Mouse (Mus musculus) midbrain, embryonic 12.5 days (tissue): ENCODE data around the gene Pfkfb3. TPM values are rescaled to one million over a fixed set of nuclear protein-coding genes. Genes with fewer than 3 reads are reported as not detected.

ENCODE experiments used
- ATAC-seq: fragments of 200-750 bp; cut with Nextera tagmentation; 2 replicates; pipeline ENCODE4 v1.8.0; 2017; ENCODE audit warnings: low read depth, moderate TSS enrichment, moderate library complexity; ENCODE audit not compliant: low FRiP score
- H3K27ac ChIP-seq: fragments of 300-500 bp; sonication (generic); replicated peaks from 2 replicates; pipeline ENCODE4 v1.5.1; 2016; ENCODE audit warnings: mild to moderate bottlenecking
- H3K27me3 ChIP-seq: fragments of 300-500 bp; sonication (generic); 2 replicates; pipeline ENCODE4 v1.6.1; 2016; ENCODE audit warnings: mild to moderate bottlenecking
- H3K36me3 ChIP-seq: fragments of 300-500 bp; sonication (generic); 2 replicates; pipeline ENCODE4 v1.6.1; 2016
- H3K4me1 ChIP-seq: fragments of 300-500 bp; sonication (generic); 2 replicates; pipeline ENCODE4 v1.6.1; 2016
- H3K4me2 ChIP-seq: fragments of 300-500 bp; sonication (generic); replicated peaks from 2 replicates; pipeline ENCODE4 v1.6.1; 2016; ENCODE audit warnings: mild to moderate bottlenecking, moderate library complexity
- H3K4me3 ChIP-seq: fragments of 300-500 bp; sonication (generic); 2 replicates; pipeline ENCODE4 v1.5.1; 2016; ENCODE audit warnings: mild to moderate bottlenecking
- H3K9ac ChIP-seq: fragments of 300-500 bp; sonication (generic); replicated peaks from 2 replicates; pipeline ENCODE4 v1.6.1; 2016; ENCODE audit warnings: mild to moderate bottlenecking, moderate library complexity
- H3K9me3 ChIP-seq: fragments of 300-500 bp; sonication (generic); 2 replicates; pipeline ENCODE4 v1.6.1; 2016; ENCODE audit warnings: mild to moderate bottlenecking
- WGBS: fragments of 180-500 bp; shearing (Covaris S2); methylation state at CpG from one replicate; pipeline ENCODE4 v1.1.7; 2016; 5-methylcytosine and 5-hydroxymethylcytosine counted together
- polyA plus RNA-seq: library from polyadenylated mRNA; unstranded; fragments of >200 nt; fragmentation: Nextera tagmentation; extraction: Ambion mirVana; gene quantifications from 2 replicates; pipeline ENCODE4 v1.2.1, GENCODE M21; 2016

Pfkfb3 gene
- polyA plus RNA-seq, 1 experiment from 2014 or later, result 14.9 TPM

DNA sequence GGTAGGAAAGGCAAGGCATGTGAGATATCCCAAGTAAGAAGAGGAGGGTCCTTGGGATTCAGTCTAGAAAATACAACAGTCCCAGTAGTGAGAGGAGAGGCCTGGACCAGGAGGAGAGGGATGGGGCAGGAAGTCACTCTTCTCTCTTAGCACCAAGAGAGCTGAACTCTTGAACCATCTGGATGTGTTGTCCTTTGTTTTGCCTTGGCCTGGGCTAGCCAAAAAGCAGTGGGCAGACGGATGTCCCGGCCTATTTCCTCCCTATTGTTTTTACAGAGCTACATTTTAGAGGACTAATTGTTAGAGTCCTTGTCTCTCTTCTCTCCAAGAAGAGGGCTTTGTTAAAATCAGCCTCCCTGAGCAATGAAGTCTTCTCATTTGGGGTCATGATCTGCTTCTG, 106.0 kb downstream of the Pfkfb3 start:
- Histone ChIP-seq H3K36me3 (no peaks in the 10 kb centered on the region), H3K27ac (no peak overlapping the region), H3K4me2 (no peak overlapping the region), H3K9ac (no peak overlapping the region), H3K27me3 (no peaks in the 10 kb centered on the region), H3K4me1 (no peaks in the 10 kb centered on the region), H3K4me3 (no peak overlapping the region), H3K9me3 (no peaks in the 10 kb centered on the region)
- 78% methylated on average over 2 of the region's 2 CpGs for WGBS
- ATAC-seq, result no peak

DNA sequence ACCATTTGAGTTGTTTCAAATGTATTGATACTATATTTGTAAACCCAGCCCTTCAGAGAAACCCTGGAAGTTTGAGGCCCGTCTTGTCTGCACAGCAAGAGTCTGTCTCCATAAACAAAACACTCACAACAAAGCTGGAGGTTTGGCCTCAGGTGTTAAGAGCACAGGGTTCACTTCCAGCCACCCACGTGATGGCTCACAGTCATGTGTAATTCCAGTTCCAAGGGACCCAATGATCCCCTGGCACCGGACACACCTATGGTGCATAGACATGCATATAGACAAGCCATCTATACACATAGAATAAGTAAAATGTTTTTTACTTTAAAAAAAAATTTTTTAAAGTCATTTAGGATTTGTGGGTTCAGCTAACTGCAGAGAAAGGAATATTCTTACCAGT, 108.2 kb downstream of the Pfkfb3 start:
- no peaks in the 10 kb centered on the region for H3K27me3 ChIP-seq
- no peaks in the 10 kb centered on the region for H3K36me3 ChIP-seq
- H3K4me2 ChIP-seq, result no peak overlapping the region
- H3K9me3 ChIP-seq, result no peaks in the 10 kb centered on the region
- H3K4me3 ChIP-seq, result no peak overlapping the region
- 80% methylated on average over 3 of the region's 3 CpGs for WGBS
- no peaks in the 10 kb centered on the region for H3K4me1 ChIP-seq
- H3K9ac ChIP-seq, result no peak overlapping the region
- no peak overlapping the region for H3K27ac ChIP-seq
- no peak for ATAC-seq

DNA sequence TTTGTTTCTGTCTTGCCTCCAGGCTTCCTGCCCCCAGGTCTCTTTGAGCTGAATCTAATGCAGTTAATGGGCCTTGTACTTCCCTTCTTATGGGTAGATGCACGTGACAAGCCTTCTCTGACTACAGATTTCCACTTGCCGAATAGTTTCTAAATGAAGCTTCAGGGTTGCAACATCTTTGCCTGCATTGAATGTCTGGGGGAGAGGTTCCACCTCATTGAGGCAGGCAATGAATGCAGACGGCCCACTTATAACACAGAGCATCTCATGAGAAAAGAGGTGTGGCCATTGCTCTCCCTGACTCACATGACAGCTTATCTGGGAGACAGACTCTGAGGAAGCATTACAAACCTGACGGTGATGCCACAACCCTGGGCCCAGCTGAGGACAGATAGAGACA, 112.0 kb downstream of the Pfkfb3 start:
- ATAC-seq, result no peak
- H3K27ac ChIP-seq, result no peak overlapping the region
- H3K27me3 ChIP-seq, result no peaks in the 10 kb centered on the region
- H3K4me2 ChIP-seq, result no peak overlapping the region
- no peak overlapping the region for H3K9ac ChIP-seq
- H3K36me3 ChIP-seq, result no peaks in the 10 kb centered on the region
- no peak overlapping the region for H3K4me3 ChIP-seq
- no peaks in the 10 kb centered on the region for H3K9me3 ChIP-seq
- no peaks in the 10 kb centered on the region for H3K4me1 ChIP-seq
- 69% methylated on average over 4 of the region's 4 CpGs for WGBS

DNA sequence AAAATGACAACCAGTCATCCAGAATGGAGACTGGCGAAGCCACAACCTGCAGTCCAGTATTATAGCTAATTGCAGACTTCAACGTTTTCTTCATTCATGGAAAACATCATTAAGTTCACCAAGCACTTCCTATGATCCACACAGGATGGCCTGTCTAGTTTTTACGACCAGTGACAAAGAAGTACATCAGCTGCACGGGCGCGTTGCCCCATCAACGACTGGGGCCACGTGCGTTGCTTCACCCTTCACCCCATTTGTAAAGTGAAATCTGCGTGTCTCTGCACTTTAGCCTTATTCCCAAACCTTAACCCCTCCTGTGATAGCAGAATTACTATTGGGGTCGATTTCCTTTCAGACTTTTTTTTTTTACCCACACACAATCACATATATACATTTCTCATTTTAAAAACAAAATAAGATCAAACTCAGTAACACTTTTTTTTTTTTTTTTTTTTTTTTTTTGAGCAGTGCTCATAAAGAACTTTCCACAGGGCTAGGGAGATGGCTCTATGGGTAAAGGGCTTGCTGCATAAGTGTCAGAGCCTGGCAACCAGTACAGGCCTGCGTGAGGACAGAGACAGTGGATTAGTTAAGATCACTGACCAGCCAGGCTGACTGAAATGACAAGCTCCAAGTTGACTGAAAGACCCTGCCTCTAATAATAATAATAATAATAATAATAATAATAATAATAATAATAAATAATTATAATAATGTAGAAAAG, 115.5 kb downstream of the Pfkfb3 start:
- no peaks in the 10 kb centered on the region for H3K4me1 ChIP-seq
- no peaks in the 10 kb centered on the region for H3K36me3 ChIP-seq
- H3K9me3 ChIP-seq, result no peaks in the 10 kb centered on the region
- 87% methylated on average over 12 of the region's 12 CpGs for WGBS
- no peak overlapping the region for H3K4me3 ChIP-seq
- H3K27me3 ChIP-seq, result no peaks in the 10 kb centered on the region
- H3K9ac ChIP-seq, result no peak overlapping the region
- H3K4me2 ChIP-seq, result no peak overlapping the region
- no peak for ATAC-seq
- no peak overlapping the region for H3K27ac ChIP-seq

DNA sequence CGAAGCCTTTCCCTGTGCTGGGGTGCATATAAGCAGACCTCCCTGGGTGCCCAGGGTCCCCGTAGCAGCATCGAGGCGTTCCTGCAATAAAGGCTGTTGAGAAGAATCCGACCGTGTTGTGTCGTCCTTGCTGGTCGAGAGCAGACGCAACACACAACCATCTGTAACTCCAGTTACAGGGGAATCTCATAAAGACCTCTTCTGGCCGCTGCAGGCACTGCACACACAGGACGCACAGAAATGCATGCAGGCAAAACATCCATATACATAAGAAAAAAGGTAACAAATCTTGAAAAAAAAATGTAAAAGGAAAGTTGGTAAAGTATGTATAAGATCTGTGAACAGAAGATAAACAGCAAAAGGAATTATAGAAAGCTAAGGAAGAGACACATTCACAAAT, 117.5 kb downstream of the Pfkfb3 start:
- no peak overlapping the region for H3K27ac ChIP-seq
- H3K4me2 ChIP-seq, result no peak overlapping the region
- no peak for ATAC-seq
- WGBS, result 93% methylated on average over 11 of the region's 11 CpGs
- H3K27me3 ChIP-seq, result no peaks in the 10 kb centered on the region
- no peaks in the 10 kb centered on the region for H3K36me3 ChIP-seq
- no peak overlapping the region for H3K9ac ChIP-seq
- H3K9me3 ChIP-seq, result no peaks in the 10 kb centered on the region
- H3K4me3 ChIP-seq, result no peak overlapping the region
- H3K4me1 ChIP-seq, result no peaks in the 10 kb centered on the region

DNA sequence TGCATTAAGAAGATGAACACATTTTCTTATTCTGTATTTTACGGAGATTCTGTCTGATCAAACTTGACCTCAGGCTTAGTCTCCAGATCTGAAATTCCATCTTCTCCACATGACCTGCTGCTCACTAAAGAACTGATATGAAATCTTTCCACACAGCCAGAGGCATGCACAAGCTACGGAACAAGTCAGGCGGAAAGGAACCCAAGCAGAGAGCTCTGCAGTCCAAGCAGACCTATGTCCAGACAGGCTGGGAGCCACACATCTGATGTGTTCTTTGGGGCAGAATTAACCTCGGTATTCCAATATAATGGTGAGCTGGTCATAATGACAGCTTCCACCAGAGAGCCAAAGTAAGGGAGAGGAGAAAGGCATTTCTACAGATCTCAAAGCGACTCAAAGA, 120.5 kb downstream of the Pfkfb3 start:
- no peaks in the 10 kb centered on the region for H3K4me1 ChIP-seq
- no peak overlapping the region for H3K27ac ChIP-seq
- no peak for ATAC-seq
- WGBS, result 86% methylated on average over 5 of the region's 5 CpGs
- H3K27me3 ChIP-seq, result no peaks in the 10 kb centered on the region
- no peak overlapping the region for H3K4me2 ChIP-seq
- no peaks in the 10 kb centered on the region for H3K9me3 ChIP-seq
- H3K4me3 ChIP-seq, result no peak overlapping the region
- no peaks in the 10 kb centered on the region for H3K36me3 ChIP-seq
- no peak overlapping the region for H3K9ac ChIP-seq

GRCm38 (mm10) chr2:11429538-11429937, 124.3 kb downstream of the Pfkfb3 start:
- Histone ChIP-seq H3K9me3 (no peaks in the 10 kb centered on the region), H3K27me3 (no peaks in the 10 kb centered on the region), H3K9ac (no peak overlapping the region), H3K36me3 (no peaks in the 10 kb centered on the region), H3K27ac (no peak overlapping the region), H3K4me1 (no peaks in the 10 kb centered on the region), H3K4me3 (no peak overlapping the region), H3K4me2 (no peak overlapping the region)
- ATAC-seq, result no peak
- 40% methylated on average over 3 of the region's 3 CpGs for WGBS

GRCm38 (mm10) chr2:11428621-11429020, 125.3 kb downstream of the Pfkfb3 start:
- ATAC-seq, result no peak
- H3K4me3 ChIP-seq, result no peak overlapping the region
- no peaks in the 10 kb centered on the region for H3K36me3 ChIP-seq
- no peaks in the 10 kb centered on the region for H3K9me3 ChIP-seq
- no peak overlapping the region for H3K27ac ChIP-seq
- H3K27me3 ChIP-seq, result no peaks in the 10 kb centered on the region
- no peaks in the 10 kb centered on the region for H3K4me1 ChIP-seq
- no peak overlapping the region for H3K9ac ChIP-seq
- 91% methylated on average over 4 of the region's 4 CpGs for WGBS
- H3K4me2 ChIP-seq, result no peak overlapping the region

DNA sequence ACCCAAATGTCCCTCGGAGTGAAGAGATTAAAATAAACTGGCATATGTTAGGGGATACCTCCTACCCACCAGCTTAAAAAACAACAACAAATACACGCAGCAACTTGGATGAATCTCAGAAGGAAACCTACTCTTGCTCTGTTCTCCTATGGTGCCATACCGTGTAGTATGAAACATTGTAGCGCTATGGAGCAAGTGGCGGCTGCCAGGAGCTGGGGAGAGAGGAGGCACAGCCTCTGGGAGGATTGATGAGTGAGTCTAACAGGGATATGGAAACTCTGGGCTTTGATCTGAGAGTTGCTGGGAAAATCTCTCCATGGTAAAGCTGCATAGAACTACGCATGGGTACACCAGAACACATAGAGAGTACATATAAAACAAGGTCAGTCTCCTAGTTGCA, 126.3 kb downstream of the Pfkfb3 start:
- H3K9ac ChIP-seq, result no peak overlapping the region
- WGBS, result 88% methylated on average over 6 of the region's 6 CpGs
- no peak overlapping the region for H3K4me3 ChIP-seq
- ATAC-seq, result no peak
- no peak overlapping the region for H3K4me2 ChIP-seq
- no peaks in the 10 kb centered on the region for H3K9me3 ChIP-seq
- H3K27me3 ChIP-seq, result no peaks in the 10 kb centered on the region
- no peaks in the 10 kb centered on the region for H3K4me1 ChIP-seq
- H3K36me3 ChIP-seq, result no peaks in the 10 kb centered on the region
- H3K27ac ChIP-seq, result no peak overlapping the region

DNA sequence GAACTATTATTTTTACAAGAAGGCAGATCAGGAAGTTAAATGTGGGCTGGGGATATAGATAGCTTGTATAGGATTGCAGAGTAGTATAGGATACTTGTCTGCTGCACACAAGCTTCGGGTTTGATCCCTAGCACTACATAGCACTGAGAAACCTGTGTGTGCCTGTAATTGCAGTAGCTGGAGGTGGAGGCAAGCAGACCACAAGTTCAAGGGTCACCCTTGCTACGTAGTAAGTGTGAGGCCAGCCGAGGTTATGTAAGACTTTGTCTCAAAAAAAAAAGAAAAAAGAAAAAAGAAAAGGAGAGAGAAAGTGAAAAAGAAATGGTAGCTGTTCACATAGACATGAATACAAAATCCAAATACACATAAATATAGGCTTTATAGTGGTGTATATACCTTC, 127.5 kb downstream of the Pfkfb3 start:
- Histone ChIP-seq H3K4me1 (no peaks in the 10 kb centered on the region), H3K36me3 (no peaks in the 10 kb centered on the region), H3K27me3 (no peaks in the 10 kb centered on the region), H3K4me2 (no peak overlapping the region), H3K4me3 (no peak overlapping the region), H3K27ac (no peak overlapping the region), H3K9ac (no peak overlapping the region), H3K9me3 (no peaks in the 10 kb centered on the region)
- ATAC-seq, result no peak
- WGBS, result 75% methylated on average over 3 of the region's 3 CpGs

DNA sequence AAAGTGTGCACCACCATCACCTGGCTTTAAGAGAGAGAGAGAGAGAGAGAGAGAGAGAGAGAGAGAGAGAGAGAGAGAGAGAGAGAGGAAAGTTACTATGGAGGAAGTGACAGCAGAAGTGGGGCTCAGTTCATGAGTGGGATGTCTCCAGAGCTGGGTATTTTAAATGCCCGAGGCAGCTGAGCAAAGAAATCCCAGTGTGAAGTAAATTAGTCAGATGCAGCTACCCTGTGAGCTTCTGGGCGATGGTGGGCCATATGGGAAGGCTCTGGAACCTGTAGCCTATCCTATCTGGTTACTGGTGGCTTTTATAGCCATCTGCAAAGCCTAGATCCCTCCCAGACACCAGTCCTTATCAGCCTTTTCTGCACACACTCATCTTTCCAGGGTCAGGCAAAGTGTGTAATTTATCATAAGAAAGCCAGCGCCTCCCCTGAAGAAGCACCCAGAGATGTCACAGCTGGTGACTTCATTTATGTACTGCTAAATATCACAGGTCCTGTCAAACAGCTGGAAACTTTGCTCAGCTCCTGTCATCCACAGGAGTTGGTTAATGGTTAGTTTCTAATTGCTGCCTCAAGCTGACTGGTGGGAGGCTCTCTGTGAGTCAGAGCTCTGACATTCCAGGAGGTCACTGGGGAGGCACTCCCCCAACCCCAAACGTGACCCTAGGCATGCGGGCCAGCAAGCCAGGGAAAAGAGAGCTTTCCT, 128.3 kb downstream of the Pfkfb3 start:
- H3K27me3 ChIP-seq, result no peaks in the 10 kb centered on the region
- no peaks in the 10 kb centered on the region for H3K9me3 ChIP-seq
- H3K9ac ChIP-seq, result no peak overlapping the region
- no peak overlapping the region for H3K4me3 ChIP-seq
- ATAC-seq, result no peak
- H3K27ac ChIP-seq, result no peak overlapping the region
- H3K36me3 ChIP-seq, result no peaks in the 10 kb centered on the region
- H3K4me1 ChIP-seq, result no peaks in the 10 kb centered on the region
- 46% methylated on average over 5 of the region's 5 CpGs for WGBS
- no peak overlapping the region for H3K4me2 ChIP-seq

GRCm38 (mm10) chr2:11424252-11424651, 129.6 kb downstream of the Pfkfb3 start:
- Histone ChIP-seq H3K4me2 (no peak overlapping the region), H3K9me3 (no peaks in the 10 kb centered on the region), H3K27ac (no peak overlapping the region), H3K9ac (no peak overlapping the region), H3K27me3 (no peaks in the 10 kb centered on the region), H3K4me1 (no peaks in the 10 kb centered on the region), H3K36me3 (no peaks in the 10 kb centered on the region), H3K4me3 (no peak overlapping the region)
- no peak for ATAC-seq
- WGBS, result 79% methylated on average over 5 of the region's 5 CpGs

GRCm38 (mm10) chr2:11423421-11423820, 130.5 kb downstream of the Pfkfb3 start:
- no peak for ATAC-seq

More at GRCm38 (mm10) chr2:11423421-11423820, 130.5 kb downstream of the Pfkfb3 start:
- Histone ChIP-seq H3K27ac (no peak overlapping the region), H3K4me2 (no peak overlapping the region), H3K36me3 (no peaks in the 10 kb centered on the region), H3K9ac (no peak overlapping the region), H3K27me3 (no peaks in the 10 kb centered on the region), H3K9me3 (no peaks in the 10 kb centered on the region), H3K4me3 (no peak overlapping the region), H3K4me1 (no peaks in the 10 kb centered on the region)
- WGBS, result 88% methylated on average over 2 of the region's 2 CpGs
